In the genomic region with DNA sequence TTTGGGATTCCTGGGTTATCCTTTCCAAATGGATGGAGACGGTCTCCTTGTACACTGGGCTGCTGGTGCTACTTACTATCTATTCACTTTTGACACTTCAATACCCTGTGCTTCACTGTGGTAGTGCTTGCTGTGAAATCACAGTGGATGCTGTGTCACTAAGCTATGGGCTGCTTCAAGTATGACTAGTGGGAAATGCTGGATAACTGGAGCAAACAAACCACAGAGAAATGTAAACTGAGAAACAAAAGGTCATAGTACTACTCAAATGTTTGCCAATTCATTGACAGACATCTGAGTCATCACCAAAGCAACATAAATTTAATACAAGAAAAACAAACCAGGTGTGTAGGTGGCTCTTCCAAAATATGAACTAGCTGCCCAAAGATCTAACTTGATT, we compare ENCODE assay signal across 24 mouse cellular contexts. TPM values are rescaled to one million over a fixed set of nuclear protein-coding genes. Genes with fewer than 3 reads are reported as not detected.
A peak's percentile ranks its signal among the peaks of the same experiment; 100 is the strongest.
DNase-seq lines count a peak whose midpoint lies in the region; ATAC-seq and TF ChIP-seq lines count a peak whose summit lies in the region.
"Had no signal": no experiment of that assay in that cellular context is flagged by ENCODE, and none has a peak within 500 bp of the region (broad histone marks: within the 10 kb centered on the region; RNA-seq: fewer than 3 reads in every experiment).

No protein-coding gene starts in this region.

- DNase-seq in liver, adult 2 months (ENCODE audit: extremely low read depth, low read depth, low spot score), result peak; percentile 43
- DNase-seq in liver (no peak), 3T3-L1 (ENCODE audit: low read depth, low spot score) (peak; percentile 33)
- no peak for DNase-seq in urinary bladder, postnatal 36 days (ENCODE audit: low spot score in 2 of 2)
- DNase-seq: adrenal gland, postnatal 10 days; cerebellum, adult 18-20 months; cerebellum, adult 9-10 months; cerebellum, postnatal 14 days; gastrocnemius, postnatal 10 days; gastrocnemius, postnatal 36 days; heart, postnatal 10 days; heart, postnatal 36 days had no signal

- no peak overlapping the region for H3K9ac ChIP-seq in liver, adult 2 months (ENCODE audit: low read depth, low read length)
- no peak overlapping the region for H3K9ac ChIP-seq in ES-Bruce4 (ENCODE audit: low read depth, poor library complexity, severe bottlenecking)
- H3K9ac ChIP-seq in kidney, embryonic 16.5 days (replicated peaks; ENCODE audit: low read length), result no peak overlapping the region
- H3K9ac ChIP-seq: forebrain, embryonic 13.5 days; heart, embryonic 12.5 days; heart, embryonic 15.5 days; hindbrain, embryonic 13.5 days had no signal

- no peak for TF ChIP-seq EP300 in ES-Bruce4 (IDR thresholded peaks at IDR 0.05; ENCODE audit: insufficient read depth, low read depth, low read length)

- TF ChIP-seq CTCF in liver, adult 2 months (IDR thresholded peaks at IDR 0.05; ENCODE audit: low read depth, low read length), result no peak
- TF ChIP-seq CTCF in ES-Bruce4 (IDR thresholded peaks at IDR 0.05; ENCODE audit: low read depth, low read length), result no peak

- H3K9me3 ChIP-seq in ES-Bruce4 (replicated peaks; ENCODE audit: control insufficient read depth, insufficient read depth, low read length, poor library complexity, severe bottlenecking), result no peaks in the 10 kb centered on the region
- no peaks in the 10 kb centered on the region for H3K9me3 ChIP-seq in kidney, embryonic 16.5 days (ENCODE audit: low read length)
- H3K9me3 ChIP-seq: forebrain, embryonic 10.5 days; forebrain, embryonic 13.5 days; heart, embryonic 12.5 days; heart, embryonic 15.5 days; hindbrain, embryonic 10.5 days; hindbrain, embryonic 13.5 days had no signal

- H3K4me3 ChIP-seq in liver, adult 2 months (ENCODE audit: insufficient read depth, low read depth, low read length), result no peak overlapping the region
- H3K4me3 ChIP-seq in ES-Bruce4 (ENCODE audit: low read depth, low read length), result no peak overlapping the region
- no peak overlapping the region for H3K4me3 ChIP-seq in kidney, embryonic 16.5 days (ENCODE audit: low read length)
- H3K4me3 ChIP-seq: forebrain, embryonic 10.5 days; forebrain, embryonic 13.5 days; heart, embryonic 12.5 days; heart, embryonic 15.5 days; hindbrain, embryonic 10.5 days; hindbrain, embryonic 13.5 days had no signal

- no peak overlapping the region for H3K4me2 ChIP-seq in kidney, embryonic 16.5 days (replicated peaks; ENCODE audit: low read depth, low read length)
- H3K4me2 ChIP-seq: forebrain, embryonic 13.5 days; heart, embryonic 12.5 days; heart, embryonic 15.5 days; hindbrain, embryonic 13.5 days had no signal

- H3K79me2 ChIP-seq in liver, adult 2 months (ENCODE audit: control insufficient read depth, insufficient read depth, low read length), result no peaks in the 10 kb centered on the region

- no peak for ATAC-seq in kidney, embryonic 16.5 days (ENCODE audit: low FRiP score, low TSS enrichment)
- ATAC-seq: activated CD4-positive, CD25-positive, alpha-beta regulatory T cell, adult 4 months; forebrain, embryonic 13.5 days; forebrain, embryonic 16.5 days; hindbrain, embryonic 16.5 days had no signal

- peaks cover 57% of the 10 kb centered on the region for H3K36me3 ChIP-seq in liver, adult 2 months (ENCODE audit: control insufficient read depth, insufficient read depth, low read length)
- peaks cover 78% of the 10 kb centered on the region for H3K36me3 ChIP-seq in ES-Bruce4 (ENCODE audit: control insufficient read depth, insufficient read depth, low read length, poor library complexity, severe bottlenecking)
- H3K36me3 ChIP-seq in kidney, embryonic 16.5 days (ENCODE audit: insufficient read depth, low read length), result peaks cover 73% of the 10 kb centered on the region

- TF ChIP-seq POLR2A in liver, adult 2 months (IDR thresholded peaks at IDR 0.05; ENCODE audit: extremely low read depth, insufficient read depth, low read length), result no peak
- no peak for TF ChIP-seq POLR2A in ES-Bruce4 (IDR thresholded peaks at IDR 0.05; ENCODE audit: insufficient read depth, low read length)

- H3K4me1 ChIP-seq in liver, adult 2 months (ENCODE audit: control insufficient read depth, insufficient read depth, low read length), result peaks cover 8% of the 10 kb centered on the region
- no peaks in the 10 kb centered on the region for H3K4me1 ChIP-seq in ES-Bruce4 (ENCODE audit: control insufficient read depth, insufficient read depth, low read length)
- H3K4me1 ChIP-seq in kidney, embryonic 16.5 days (ENCODE audit: insufficient read depth, low read length), result no peaks in the 10 kb centered on the region
- H3K4me1 ChIP-seq: forebrain, embryonic 10.5 days; forebrain, embryonic 13.5 days; heart, embryonic 12.5 days; heart, embryonic 15.5 days; hindbrain, embryonic 10.5 days; hindbrain, embryonic 13.5 days had no signal

- no peaks in the 10 kb centered on the region for H3K27me3 ChIP-seq in liver, adult 2 months (ENCODE audit: control insufficient read depth, insufficient read depth, low read length)
- H3K27me3 ChIP-seq in ES-Bruce4 (ENCODE audit: control insufficient read depth, insufficient read depth, low read length, poor library complexity, severe bottlenecking), result no peaks in the 10 kb centered on the region
- no peaks in the 10 kb centered on the region for H3K27me3 ChIP-seq in kidney, embryonic 16.5 days (ENCODE audit: insufficient read depth, low read length)
- H3K27me3 ChIP-seq: CH12.LX; forebrain, embryonic 13.5 days; heart, embryonic 12.5 days; heart, embryonic 15.5 days; hindbrain, embryonic 13.5 days had no signal

- peak overlapping the region; percentile 44; the same call in 1 of the 2 replicates for H3K27ac ChIP-seq in liver, adult 2 months (replicated peaks; ENCODE audit: insufficient read depth, low read depth, low read length)
- 0 out of 2 replicates have a peak overlapping the region, but pooled peaks have one; percentile 1 for H3K27ac ChIP-seq in ES-Bruce4 (ENCODE audit: insufficient read depth, low read length)
- no peak overlapping the region for H3K27ac ChIP-seq in kidney, embryonic 16.5 days (ENCODE audit: low read length)
- H3K27ac ChIP-seq: forebrain, embryonic 10.5 days; forebrain, embryonic 13.5 days; heart, embryonic 15.5 days; hindbrain, embryonic 10.5 days; hindbrain, embryonic 13.5 days had no signal

- WGBS in liver, adult 2 months, result 94% methylated on average over 1 of the region's 1 CpGs
- 97% methylated on average over 1 of the region's 1 CpGs for WGBS in kidney, embryonic 16.5 days

RNA-seq across cellular contexts. Expression of a gene that starts 13.5 kb away (rescaled TPM):
- 13.4 and 14.2 TPM in 2 replicates for total RNA-seq in liver, adult 2 months (2014; rRNA removed)
- polyA plus RNA-seq in liver, adult 2 months (2012; rRNA removed), result 33.5 and 38.2 TPM in 2 replicates
- 122 and 125 TPM in 2 replicates for polyA plus RNA-seq in ES-Bruce4 (2011; ENCODE audit: insufficient read depth, insufficient read length, low read depth, missing spikeins)
- 28.4 and 29.9 TPM in 2 replicates for polyA plus RNA-seq in kidney, embryonic 16.5 days (2015; fragmentation: Nextera tagmentation; extraction: Ambion mirVana)

RNA-seq across cellular contexts. Expression of a gene that starts 48.5 kb away (rescaled TPM):
- total RNA-seq in liver, adult 2 months (2014; rRNA removed), result 6.3 and 7.3 TPM in 2 replicates
- polyA plus RNA-seq in liver, adult 2 months (2012; rRNA removed), result 5.1 and 5.3 TPM in 2 replicates
- 15.4 and 16.2 TPM in 2 replicates for polyA plus RNA-seq in ES-Bruce4 (2011; ENCODE audit: insufficient read depth, insufficient read length, low read depth, missing spikeins)
- polyA plus RNA-seq in kidney, embryonic 16.5 days (2015; fragmentation: Nextera tagmentation; extraction: Ambion mirVana), result 18.5 and 20.4 TPM in 2 replicates

RNA-seq across cellular contexts. Expression of a gene that starts 48.6 kb away (rescaled TPM):
- total RNA-seq in liver, adult 2 months (2014; rRNA removed), result 2.3 and 3.4 TPM in 2 replicates
- 0.54 and 1.1 TPM in 2 replicates for polyA plus RNA-seq in liver, adult 2 months (2012; rRNA removed)
- 18.9 and 21.7 TPM in 2 replicates for polyA plus RNA-seq in ES-Bruce4 (2011; ENCODE audit: insufficient read depth, insufficient read length, low read depth, missing spikeins)
- 10.8 and 13.8 TPM in 2 replicates for polyA plus RNA-seq in kidney, embryonic 16.5 days (2015; fragmentation: Nextera tagmentation; extraction: Ambion mirVana)

RNA-seq across cellular contexts. Expression of a gene that starts 49.4 kb away (rescaled TPM):
- 33.1 and 36.6 TPM in 2 replicates for total RNA-seq in liver, adult 2 months (2014; rRNA removed)
- 7.2 and 8.1 TPM in 2 replicates for polyA plus RNA-seq in liver, adult 2 months (2012; rRNA removed)
- polyA plus RNA-seq in ES-Bruce4 (2011; ENCODE audit: insufficient read depth, insufficient read length, low read depth, missing spikeins), result 177 and 189 TPM in 2 replicates
- 72.7 and 94.8 TPM in 2 replicates for polyA plus RNA-seq in kidney, embryonic 16.5 days (2015; fragmentation: Nextera tagmentation; extraction: Ambion mirVana)

Comparison
In these comparisons a context has a peak if more than half of its experiments do, and no peak if none do; other contexts are left out.
1. DNase-seq: peak in liver, adult 2 months (single experiment) and 3T3-L1 (single experiment); none in liver (single experiment) and urinary bladder, postnatal 36 days (0 of 2).